Mouse (Mus musculus) liver, adult (tissue): Measurements from ENCODE around the gene Ahsa2.

Experiments
- GATA4 ChIP-seq: IDR thresholded peaks from 2 replicates; pipeline ENCODE4 v1.6.1; 2014; ENCODE audit warnings: mild to moderate bottlenecking, low read length; ENCODE audit not compliant: insufficient replicate concordance

The Ahsa2 gene

GRCm38 (mm10) chr11:23497718-23498509, at the start of gene Ahsa2:
TSS of gene Ahsa2 (minus strand) at chr11:23498030.
- TF ChIP-seq GATA4 = no peak

GRCm38 (mm10) chr11:23537446-23537845, 39.6 kb upstream of the Ahsa2 start:
- TF ChIP-seq GATA4 = no peak

- TF ChIP-seq GATA4 = no peak
Measured at GRCm38 (mm10) chr11:23520473-23521205, 22.8 kb upstream of the Ahsa2 start, which contains the start of gene 1700093K21Rik. TSS of gene 1700093K21Rik (minus strand) at chr11:23521155.

- no peak for TF ChIP-seq GATA4
Measured at GRCm38 (mm10) chr11:23518981-23519380, 21.2 kb upstream of the Ahsa2 start.

GRCm38 (mm10) chr11:23515315-23515714, 17.5 kb upstream of the Ahsa2 start:
- TF ChIP-seq GATA4 = no peak

- no peak for TF ChIP-seq GATA4
Measured at GRCm38 (mm10) chr11:23498609-23499008, 779 bp upstream of the Ahsa2 start.

- no peak for TF ChIP-seq GATA4
Measured at GRCm38 (mm10) chr11:23497335-23497717, 504 bp downstream of the Ahsa2 start.

GRCm38 (mm10) chr11:23496661-23497060, 1.2 kb downstream of the Ahsa2 start:
- TF ChIP-seq GATA4 = no peak

- TF ChIP-seq GATA4 = no peak
Measured at GRCm38 (mm10) chr11:23495231-23495630, 2.6 kb downstream of the Ahsa2 start.

- TF ChIP-seq GATA4 = no peak
Measured at GRCm38 (mm10) chr11:23492048-23492790, 5.6 kb downstream of the Ahsa2 start.

- no peak for TF ChIP-seq GATA4
Measured at GRCm38 (mm10) chr11:23489955-23490354, 7.9 kb downstream of the Ahsa2 start.
